Mouse (Mus musculus) liver, embryonic 14.5 days (tissue): ENCODE data around the gene Tab2.

Experiments used
- CTCF ChIP-seq: IDR thresholded peaks from 2 replicates; pipeline ENCODE4 v1.5.1; 2016; ENCODE audit warnings: antibody characterized with exemption, low read depth, control low read depth
- EP300 ChIP-seq: IDR thresholded peaks from 2 replicates; pipeline ENCODE4 v1.6.1; 2016; ENCODE audit warnings: antibody characterized with exemption, low read depth

- no peak for TF ChIP-seq CTCF
- TF ChIP-seq EP300: no peak
Observed at GRCm38 (mm10) chr10:7863411-7863810, 92.6 kb downstream of the Tab2 start.
